ENCODE assay signal across 8 mouse cellular contexts in the genomic region with DNA sequence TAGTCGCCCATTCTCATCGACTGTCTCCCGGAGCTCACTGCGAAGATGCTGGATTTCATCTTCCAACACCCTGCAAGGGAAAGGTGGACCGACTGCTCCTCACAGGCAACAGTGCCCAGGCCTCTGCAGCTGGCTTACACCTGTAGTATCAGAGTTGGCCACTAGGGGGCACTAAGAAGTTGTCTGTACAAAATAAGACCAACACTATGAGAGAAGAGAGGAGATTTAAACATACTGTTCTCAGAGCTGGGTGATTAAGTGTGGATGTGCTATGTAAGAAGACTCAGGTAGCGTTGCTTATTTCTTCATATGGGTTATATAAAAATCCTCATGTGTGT. TPM values are rescaled to one million over a fixed set of nuclear protein-coding genes. Genes with fewer than 3 reads are reported as not detected.
A peak's percentile ranks its signal among the peaks of the same experiment; 100 is the strongest.
DNase-seq lines count a peak whose midpoint lies in the region; ATAC-seq and TF ChIP-seq lines count a peak whose summit lies in the region.

No protein-coding gene starts in this region.

- H3K4me1 ChIP-seq in cortical plate, adult 2 months (ENCODE audit: control insufficient read depth, insufficient read depth, low read length): peaks cover 8% of the 10 kb centered on the region
- no peaks in the 10 kb centered on the region for H3K4me1 ChIP-seq in heart, postnatal 0 days (ENCODE audit: control insufficient read depth, insufficient read depth)
- H3K4me1 ChIP-seq in lung, adult 2 months (ENCODE audit: control insufficient read depth, insufficient read depth, low read length): no peaks in the 10 kb centered on the region

- H3K9ac ChIP-seq in heart, postnatal 0 days (replicated peaks; ENCODE audit: low read depth, low read length): no peak overlapping the region

- TF ChIP-seq POLR2A in cortical plate, adult 2 months (IDR thresholded peaks at IDR 0.05; ENCODE audit: extremely low read depth, insufficient read depth, low read length): no peak
- no peak for TF ChIP-seq POLR2A in lung, adult 2 months (IDR thresholded peaks at IDR 0.05; ENCODE audit: borderline replicate concordance, extremely low read depth, low read depth, low read length)

- peak; percentile 25 for TF ChIP-seq CTCF in C2C12 (IDR thresholded peaks at IDR 0.05; ENCODE audit: control insufficient read depth, insufficient read depth, insufficient read length)
- TF ChIP-seq CTCF in cortical plate, adult 2 months (IDR thresholded peaks at IDR 0.05; ENCODE audit: extremely low read depth, insufficient read depth, low read length): peak; percentile 79
- TF ChIP-seq CTCF in heart, postnatal 0 days (IDR thresholded peaks at IDR 0.05; ENCODE audit: low read depth): peak; percentile 82
- peak; percentile 78 for TF ChIP-seq CTCF in lung, adult 2 months (IDR thresholded peaks at IDR 0.05; ENCODE audit: insufficient read depth, low read length)

- no peak overlapping the region for H3ac ChIP-seq in C2C12 (ENCODE audit: control insufficient read depth, insufficient read length, low read depth)

- WGBS in heart, postnatal 0 days: 21% methylated on average over 6 of the region's 6 CpGs
- whole genome bisulfite sequencing in lung, adult 2 months: 27% methylated on average over 6 of the region's 6 CpGs

- peak; percentile 76 for DNase-seq in ZHBTc4 (ENCODE audit: low read depth, low spot score)
- peak; percentile 83 for DNase-seq in heart, postnatal 0 days (ENCODE audit: low spot score)
- peak; percentile 85 to 86 for DNase-seq in kidney, postnatal 4 days
- peak; percentile 74 for DNase-seq in lung, adult 2 months
- DNase-seq in ovary, postnatal 14 days (ENCODE audit: low spot score): peak; percentile 86
- peak; percentile 43 to 80 for DNase-seq in thymus, postnatal 10 days (ENCODE audit: low spot score in 2 of 2)

- TF ChIP-seq EP300 in heart, postnatal 0 days (IDR thresholded peaks at IDR 0.05; ENCODE audit: low read depth): no peak

- ATAC-seq in heart, postnatal 0 days (ENCODE audit: insufficient read depth, low read depth): peak; percentile 37; the same call in 1 of the 2 replicates

- H3K36me3 ChIP-seq in C2C12 (ENCODE audit: control insufficient read depth, insufficient read depth): no peaks in the 10 kb centered on the region
- H3K36me3 ChIP-seq in heart, postnatal 0 days (replicated peaks; ENCODE audit: control insufficient read depth, insufficient read depth, low read length): no peaks in the 10 kb centered on the region

- no peaks in the 10 kb centered on the region for H3K79me3 ChIP-seq in C2C12 (ENCODE audit: low read depth)

- no peak overlapping the region for H3K27ac ChIP-seq in cortical plate, adult 2 months (ENCODE audit: insufficient read depth, low read length)
- no peak overlapping the region for H3K27ac ChIP-seq in heart, postnatal 0 days (ENCODE audit: low read depth)

- no peaks in the 10 kb centered on the region for H3K79me2 ChIP-seq in C2C12 (ENCODE audit: control insufficient read depth, insufficient read depth)

- H3K4me3 ChIP-seq in C2C12 (ENCODE audit: insufficient read depth, poor library complexity, severe bottlenecking): no peak overlapping the region
- H3K4me3 ChIP-seq in cortical plate, adult 2 months (ENCODE audit: insufficient read depth, low read length): no peak overlapping the region
- no peak overlapping the region for H3K4me3 ChIP-seq in heart, postnatal 0 days (ENCODE audit: low read depth, low read length)
- H3K4me3 ChIP-seq in lung, adult 2 months (replicated peaks; ENCODE audit: extremely low read depth, low read depth, low read length): no peak overlapping the region

- H3K9me3 ChIP-seq in heart, postnatal 0 days (replicated peaks; ENCODE audit: control insufficient read depth, low read length): no peaks in the 10 kb centered on the region

- peaks cover 17% of the 10 kb centered on the region for H3K27me3 ChIP-seq in C2C12 (ENCODE audit: control insufficient read depth, insufficient read depth, insufficient read length)
- no peaks in the 10 kb centered on the region; the same call in 1 of the 2 replicates for H3K27me3 ChIP-seq in heart, postnatal 0 days (ENCODE audit: control insufficient read depth, insufficient read depth, low read length)

- no peak overlapping the region for H3K4me2 ChIP-seq in heart, postnatal 0 days (ENCODE audit: low read depth, low read length)

TF ChIP-seq in C2C12, 6 proteins besides CTCF, POLR2A, EP300 and RAD21:
- TF ChIP-seq CEBPB (IDR thresholded peaks at IDR 0.05; ENCODE audit: low read depth): no peak
- TF ChIP-seq MYOD1 (IDR thresholded peaks at IDR 0.05; ENCODE audit: control insufficient read depth, insufficient read length, low read depth): no peak
- TF ChIP-seq MYOG (IDR thresholded peaks at IDR 0.05; ENCODE audit: control insufficient read depth, extremely low read depth, insufficient read length): no peak
- TF ChIP-seq FOSL1 (IDR thresholded peaks at IDR 0.05; ENCODE audit: insufficient read depth, low read length, poor library complexity, severe bottlenecking): no peak
- no peak for TF ChIP-seq MAX (IDR thresholded peaks at IDR 0.05)
- no peak for TF ChIP-seq USF1 (IDR thresholded peaks at IDR 0.05; ENCODE audit: low read depth)

RNA-seq across cellular contexts. Expression of gene Ccdc13, which starts 8.3 kb away (rescaled TPM):
- 0.12 TPM for polyA plus RNA-seq in C2C12 (2012; fragmentation: generic; extraction: Trizol)
- 11.8 and 13.4 TPM in 2 replicates for polyA plus RNA-seq in cortical plate, adult 2 months (2012; rRNA removed)
- not detected in 2 replicates for total RNA-seq in heart, postnatal 0 days (2014; rRNA removed; ENCODE audit: low replicate concordance)
- 0.34 and 0.41 TPM in 2 replicates for polyA plus RNA-seq in heart, postnatal 0 days (2015; fragmentation: Nextera tagmentation; extraction: Ambion mirVana)
- 4.2 and 5.1 TPM in 2 replicates for polyA plus RNA-seq in lung, adult 2 months (2012; rRNA removed)

RNA-seq across cellular contexts. Expression of gene Higd1a, which starts 27.2 kb away (rescaled TPM):
- polyA plus RNA-seq in C2C12 (2012; fragmentation: generic; extraction: Trizol): 55.5 TPM
- polyA plus RNA-seq in cortical plate, adult 2 months (2012; rRNA removed): 97.6 and 101 TPM in 2 replicates
- total RNA-seq in heart, postnatal 0 days (2014; rRNA removed; ENCODE audit: low replicate concordance): 59.2 and 85.4 TPM in 2 replicates
- polyA plus RNA-seq in heart, postnatal 0 days (2015; fragmentation: Nextera tagmentation; extraction: Ambion mirVana): 319 and 332 TPM in 2 replicates
- polyA plus RNA-seq in lung, adult 2 months (2012; rRNA removed): 11.6 and 24.4 TPM in 2 replicates

RNA-seq across cellular contexts. Expression of gene Hhatl, which starts 38.6 kb away (rescaled TPM):
- 0.07 TPM for polyA plus RNA-seq in C2C12 (2012; fragmentation: generic; extraction: Trizol)
- polyA plus RNA-seq in cortical plate, adult 2 months (2012; rRNA removed): 21.2 and 22.4 TPM in 2 replicates
- 62.3 and 75.4 TPM in 2 replicates for total RNA-seq in heart, postnatal 0 days (2014; rRNA removed; ENCODE audit: low replicate concordance)
- polyA plus RNA-seq in heart, postnatal 0 days (2015; fragmentation: Nextera tagmentation; extraction: Ambion mirVana): 52.7 and 53.0 TPM in 2 replicates
- polyA plus RNA-seq in lung, adult 2 months (2012; rRNA removed): 7.4 and 11.0 TPM in 2 replicates

RNA-seq across cellular contexts. Expression of gene Klhl40, which starts 53.5 kb away (rescaled TPM):
- polyA plus RNA-seq in C2C12 (2012; fragmentation: generic; extraction: Trizol): 2.7 TPM
- 6.6 and 8.7 TPM in 2 replicates for polyA plus RNA-seq in cortical plate, adult 2 months (2012; rRNA removed)
- 20.7 and 28.2 TPM in 2 replicates for total RNA-seq in heart, postnatal 0 days (2014; rRNA removed; ENCODE audit: low replicate concordance)
- 12.6 and 14.5 TPM in 2 replicates for polyA plus RNA-seq in heart, postnatal 0 days (2015; fragmentation: Nextera tagmentation; extraction: Ambion mirVana)
- polyA plus RNA-seq in lung, adult 2 months (2012; rRNA removed): 0.49 and 4.4 TPM in 2 replicates

Comparison
In these comparisons a context has a peak if more than half of its experiments do, and no peak if none do; other contexts are left out.
1. CTCF ChIP-seq: peak in every context shown above with its lines; median percentile 82 in heart, postnatal 0 days; 79 in cortical plate, adult 2 months; 78 in lung, adult 2 months; 25 in C2C12.